8 mouse cellular contexts compared by ENCODE assay signal in genomic region chr17:67869731-67870601, GRCm38 (mm10).
A peak's percentile ranks its signal among the peaks of the same experiment; 100 is the strongest.
DNase-seq lines count a peak whose midpoint lies in the region; ATAC-seq lines count a peak whose summit lies in the region.

No protein-coding gene starts in this region.

- ATAC-seq in limb, embryonic 11.5 days (ENCODE audit: insufficient number of reproducible peaks, low FRiP score, low TSS enrichment, low read depth): 0 out of 2 replicates have a peak, but pooled peaks have one; percentile 17
- ATAC-seq in neural tube, embryonic 11.5 days (ENCODE audit: insufficient read depth, low FRiP score, low TSS enrichment): peak; percentile 38; the same call in 1 of the 2 replicates

- H3K27me3 ChIP-seq in limb, embryonic 11.5 days (ENCODE audit: control insufficient read depth, insufficient read depth, low read length): no peaks in the 10 kb centered on the region
- no peaks in the 10 kb centered on the region for H3K27me3 ChIP-seq in neural tube, embryonic 11.5 days (ENCODE audit: control insufficient read depth, insufficient read depth, low read length)

- H3K27ac ChIP-seq in limb, embryonic 11.5 days (replicated peaks; ENCODE audit: low read depth, low read length): no peak overlapping the region
- H3K27ac ChIP-seq in neural tube, embryonic 11.5 days (ENCODE audit: low read depth, low read length): no peak overlapping the region

- WGBS in limb, embryonic 11.5 days: 76% methylated on average over 23 of the region's 23 CpGs
- WGBS in neural tube, embryonic 11.5 days: 75% methylated on average over 23 of the region's 23 CpGs

- H3K4me1 ChIP-seq in limb, embryonic 11.5 days (ENCODE audit: control insufficient read depth, insufficient read depth, low read length): peaks cover 7% of the 10 kb centered on the region; the same call in 1 of the 2 replicates
- H3K4me1 ChIP-seq in neural tube, embryonic 11.5 days (ENCODE audit: control insufficient read depth, insufficient read depth, low read length): no peaks in the 10 kb centered on the region

- peaks cover 16% of the 10 kb centered on the region for H3K36me3 ChIP-seq in limb, embryonic 11.5 days (ENCODE audit: control insufficient read depth, insufficient read depth, low read length)
- H3K36me3 ChIP-seq in neural tube, embryonic 11.5 days (ENCODE audit: control insufficient read depth, insufficient read depth, low read length): peaks cover 12% of the 10 kb centered on the region; the same call in 1 of the 2 replicates

- H3K9me3 ChIP-seq in limb, embryonic 11.5 days (ENCODE audit: control insufficient read depth, low read length): no peaks in the 10 kb centered on the region; the same call in 1 of the 2 replicates
- H3K9me3 ChIP-seq in neural tube, embryonic 11.5 days (ENCODE audit: control insufficient read depth, low read length): no peaks in the 10 kb centered on the region

- intact Hi-C loops in gastrocnemius, postnatal 36 days (cut with DNase I): loop anchor here (10.0 kb wide), 1 partner anchor 975 kb away; no protein-coding TSS in a partner anchor

- H3K4me2 ChIP-seq in limb, embryonic 11.5 days (ENCODE audit: low read depth, severe bottlenecking): no peak overlapping the region
- no peak overlapping the region for H3K4me2 ChIP-seq in neural tube, embryonic 11.5 days (ENCODE audit: low read depth)

- peak; percentile 31 for DNase-seq in thymus, postnatal 0 days (ENCODE audit: low spot score)
- DNase-seq in thymus, adult 18-20 months: no peak
- peak; percentile 61 for DNase-seq in embryo, embryonic 11.5 days (ENCODE audit: low read depth, low spot score)
- DNase-seq in gastrocnemius, postnatal 36 days: peak; percentile 56 to 67
- peak; percentile 58 for DNase-seq in kidney, adult 9 months
- peak; percentile 82 for DNase-seq in limb, embryonic 11.5 days (ENCODE audit: low spot score)
- DNase-seq in neural tube, embryonic 11.5 days (ENCODE audit: low spot score): peak; percentile 81
- DNase-seq in thymus, postnatal 4 days: peak; percentile 68

- H3K9ac ChIP-seq in limb, embryonic 11.5 days (ENCODE audit: low read length): no peak overlapping the region
- H3K9ac ChIP-seq in neural tube, embryonic 11.5 days (ENCODE audit: low read length): no peak overlapping the region

- H3K4me3 ChIP-seq in limb, embryonic 11.5 days (ENCODE audit: low read depth, low read length): no peak overlapping the region
- no peak overlapping the region for H3K4me3 ChIP-seq in neural tube, embryonic 11.5 days (ENCODE audit: low read depth, low read length)

Comparison
In these comparisons a context has a peak if more than half of its experiments do, and no peak if none do; other contexts are left out.
1. DNase-seq: peak in thymus, postnatal 0 days (single experiment), embryo, embryonic 11.5 days (single experiment), gastrocnemius, postnatal 36 days (2 of 2), kidney, adult 9 months (single experiment), limb, embryonic 11.5 days (single experiment), neural tube, embryonic 11.5 days (single experiment) and thymus, postnatal 4 days (single experiment); none in thymus, adult 18-20 months (0 of 2).